Mouse (Mus musculus): ENCODE measurements around the gene Rasa4. TPM values are rescaled to one million over a fixed set of nuclear protein-coding genes. Genes with fewer than 3 reads are reported as not detected.
"Not testable (repeated sequence)": the region's sequence is repeated elsewhere in the genome, so short reads cannot be mapped to it uniquely, and the experiment has no call there.

The Rasa4 gene
- polyA plus RNA-seq, 1 experiment from 2014 or later, result 2.3 TPM

- Histone ChIP-seq H3K4me3 (ENCODE audit: low read length) (no peak overlapping the region), H3K36me3 (ENCODE audit: control insufficient read depth, insufficient read depth) (no peaks in the 10 kb centered on the region), H3K4me2 (ENCODE audit: low read depth, low read length) (no peak overlapping the region), H3K27me3 (ENCODE audit: control insufficient read depth, insufficient read depth, low read length) (no peaks in the 10 kb centered on the region; the same call in 1 of the 2 replicates), H3K27ac (ENCODE audit: low read length) (no peak overlapping the region), H3K4me1 (ENCODE audit: control insufficient read depth, insufficient read depth, low read length) (no peaks in the 10 kb centered on the region), H3K9me3 (replicated peaks; ENCODE audit: control insufficient read depth, low read length) (no peaks in the 10 kb centered on the region), H3K9ac (ENCODE audit: low read length) (no peak overlapping the region)
- ATAC-seq (replicated peaks; ENCODE audit: extremely low read depth, insufficient read depth, low FRiP score), result no peak
- 47% methylated on average over 8 of the region's 8 CpGs for WGBS
Observed at GRCm38 (mm10) chr5:136094249-136095010, 10.7 kb downstream of the Rasa4 start.

- Histone ChIP-seq H3K36me3 (ENCODE audit: control insufficient read depth, insufficient read depth) (no peaks in the 10 kb centered on the region), H3K27ac (ENCODE audit: low read length) (no peak overlapping the region), H3K4me2 (ENCODE audit: low read depth, low read length) (no peak overlapping the region), H3K4me1 (ENCODE audit: control insufficient read depth, insufficient read depth, low read length) (no peaks in the 10 kb centered on the region), H3K4me3 (ENCODE audit: low read length) (no peak overlapping the region), H3K9ac (ENCODE audit: low read length) (no peak overlapping the region), H3K9me3 (replicated peaks; ENCODE audit: control insufficient read depth, low read length) (no peaks in the 10 kb centered on the region), H3K27me3 (ENCODE audit: control insufficient read depth, insufficient read depth, low read length) (no peaks in the 10 kb centered on the region; the same call in 1 of the 2 replicates)
- WGBS, result 62% methylated on average over 7 of the region's 7 CpGs
- no peak for ATAC-seq (replicated peaks; ENCODE audit: extremely low read depth, insufficient read depth, low FRiP score)
Observed at GRCm38 (mm10) chr5:136095089-136095488, 11.4 kb downstream of the Rasa4 start.

GRCm38 (mm10) chr5:136098536-136098935, 14.8 kb downstream of the Rasa4 start:
- no peak for ATAC-seq (replicated peaks; ENCODE audit: extremely low read depth, insufficient read depth, low FRiP score)
- Histone ChIP-seq H3K4me2 (ENCODE audit: low read depth, low read length) (no peak overlapping the region), H3K9me3 (replicated peaks; ENCODE audit: control insufficient read depth, low read length) (no peaks in the 10 kb centered on the region), H3K36me3 (ENCODE audit: control insufficient read depth, insufficient read depth) (no peaks in the 10 kb centered on the region), H3K27me3 (ENCODE audit: control insufficient read depth, insufficient read depth, low read length) (no peaks in the 10 kb centered on the region), H3K27ac (ENCODE audit: low read length) (no peak overlapping the region), H3K4me1 (ENCODE audit: control insufficient read depth, insufficient read depth, low read length) (peaks cover 6% of the 10 kb centered on the region), H3K9ac (ENCODE audit: low read length) (no peak overlapping the region), H3K4me3 (ENCODE audit: low read length) (no peak overlapping the region)
- 82% methylated on average over 10 of the region's 10 CpGs for WGBS

- Histone ChIP-seq H3K4me2 (ENCODE audit: low read depth, low read length) (peak overlapping the region; percentile 85), H3K27me3 (ENCODE audit: control insufficient read depth, insufficient read depth, low read length) (no peaks in the 10 kb centered on the region), H3K9me3 (replicated peaks; ENCODE audit: control insufficient read depth, low read length) (no peaks in the 10 kb centered on the region; the same call in 1 of the 2 replicates), H3K4me3 (ENCODE audit: low read length) (peak overlapping the region; percentile 45), H3K4me1 (ENCODE audit: control insufficient read depth, insufficient read depth, low read length) (peaks cover 6% of the 10 kb centered on the region), H3K36me3 (ENCODE audit: control insufficient read depth, insufficient read depth) (no peaks in the 10 kb centered on the region), H3K9ac (ENCODE audit: low read length) (peak overlapping the region; percentile 65), H3K27ac (ENCODE audit: low read length) (no peak overlapping the region)
- ATAC-seq (replicated peaks; ENCODE audit: extremely low read depth, insufficient read depth, low FRiP score), result peak; percentile 83
- 5% methylated on average over 41 of the region's 41 CpGs for WGBS
Observed at GRCm38 (mm10) chr5:136102099-136102820, 18.5 kb downstream of the Rasa4 start.

- no peak for ATAC-seq (replicated peaks; ENCODE audit: extremely low read depth, insufficient read depth, low FRiP score)
- Histone ChIP-seq H3K9ac (ENCODE audit: low read length) (no peak overlapping the region), H3K27me3 (ENCODE audit: control insufficient read depth, insufficient read depth, low read length) (no peaks in the 10 kb centered on the region), H3K36me3 (ENCODE audit: control insufficient read depth, insufficient read depth) (no peaks in the 10 kb centered on the region), H3K4me2 (ENCODE audit: low read depth, low read length) (no peak overlapping the region), H3K4me1 (ENCODE audit: control insufficient read depth, insufficient read depth, low read length) (peaks cover 6% of the 10 kb centered on the region), H3K27ac (ENCODE audit: low read length) (no peak overlapping the region), H3K4me3 (ENCODE audit: low read length) (no peak overlapping the region), H3K9me3 (replicated peaks; ENCODE audit: control insufficient read depth, low read length) (no peaks in the 10 kb centered on the region; the same call in 1 of the 2 replicates)
- 85% methylated on average over 5 of the region's 5 CpGs for WGBS
Observed at GRCm38 (mm10) chr5:136104511-136104910, 20.8 kb downstream of the Rasa4 start.

- Histone ChIP-seq H3K9ac (ENCODE audit: low read length) (no peak overlapping the region), H3K4me3 (ENCODE audit: low read length) (no peak overlapping the region), H3K4me1 (ENCODE audit: control insufficient read depth, insufficient read depth, low read length) (no peaks in the 10 kb centered on the region), H3K27me3 (ENCODE audit: control insufficient read depth, insufficient read depth, low read length) (no peaks in the 10 kb centered on the region), H3K27ac (ENCODE audit: low read length) (no peak overlapping the region), H3K4me2 (ENCODE audit: low read depth, low read length) (no peak overlapping the region), H3K9me3 (replicated peaks; ENCODE audit: control insufficient read depth, low read length) (no peaks in the 10 kb centered on the region; the same call in 1 of the 2 replicates), H3K36me3 (ENCODE audit: control insufficient read depth, insufficient read depth) (no peaks in the 10 kb centered on the region)
- ATAC-seq (replicated peaks; ENCODE audit: extremely low read depth, insufficient read depth, low FRiP score), result no peak
- 44% methylated on average over 2 of the region's 2 CpGs for WGBS
Observed at GRCm38 (mm10) chr5:136108486-136108885, 24.8 kb downstream of the Rasa4 start.

- Histone ChIP-seq H3K27ac (ENCODE audit: low read length) (no peak overlapping the region), H3K9me3 (replicated peaks; ENCODE audit: control insufficient read depth, low read length) (no peaks in the 10 kb centered on the region; the same call in 1 of the 2 replicates), H3K27me3 (ENCODE audit: control insufficient read depth, insufficient read depth, low read length) (no peaks in the 10 kb centered on the region), H3K4me3 (ENCODE audit: low read length) (no peak overlapping the region), H3K9ac (ENCODE audit: low read length) (no peak overlapping the region), H3K4me1 (ENCODE audit: control insufficient read depth, insufficient read depth, low read length) (no peaks in the 10 kb centered on the region), H3K4me2 (ENCODE audit: low read depth, low read length) (no peak overlapping the region), H3K36me3 (ENCODE audit: control insufficient read depth, insufficient read depth) (no peaks in the 10 kb centered on the region)
- 62% methylated on average over 3 of the region's 3 CpGs for WGBS
- no peak for ATAC-seq (replicated peaks; ENCODE audit: extremely low read depth, insufficient read depth, low FRiP score)
Observed at GRCm38 (mm10) chr5:136109042-136109441, 25.3 kb downstream of the Rasa4 start.

GRCm38 (mm10) chr5:136113546-136113945, 29.8 kb downstream of the Rasa4 start:
- WGBS, result 28% methylated on average over 4 of the region's 4 CpGs
- not testable (repeated sequence) for H3K4me3 ChIP-seq (ENCODE audit: low read length); H3K27ac ChIP-seq (ENCODE audit: low read length); H3K9ac ChIP-seq (ENCODE audit: low read length); H3K9me3 ChIP-seq (replicated peaks; ENCODE audit: control insufficient read depth, low read length); H3K27me3 ChIP-seq (ENCODE audit: control insufficient read depth, insufficient read depth, low read length); H3K36me3 ChIP-seq (ENCODE audit: control insufficient read depth, insufficient read depth); ATAC-seq (replicated peaks; ENCODE audit: extremely low read depth, insufficient read depth, low FRiP score); H3K4me2 ChIP-seq (ENCODE audit: low read depth, low read length); H3K4me1 ChIP-seq (ENCODE audit: control insufficient read depth, insufficient read depth, low read length)

Data from heart, embryonic 16.5 days (tissue).